Mouse (Mus musculus) brain, embryonic 14.5 days (tissue): ENCODE data around the gene Klhl15.

Experiments
- CTCF ChIP-seq: fragments of 200-500 bp; IDR thresholded peaks from 2 replicates; pipeline ENCODE4 v1.5.1; 2012; ENCODE audit warnings: inconsistent platforms, mild to moderate bottlenecking, moderate library complexity, borderline replicate concordance; ENCODE audit not compliant: insufficient read depth, insufficient read length; ENCODE audit errors: extremely low read depth
- POLR2A ChIP-seq: fragments of 200-500 bp; IDR thresholded peaks from 2 replicates; pipeline ENCODE4 v1.6.1; 2012; ENCODE audit warnings: mild to moderate bottlenecking, inconsistent platforms, borderline replicate concordance; ENCODE audit not compliant: poor library complexity, insufficient read depth, insufficient read length, severe bottlenecking; ENCODE audit errors: extremely low read depth

DNA sequence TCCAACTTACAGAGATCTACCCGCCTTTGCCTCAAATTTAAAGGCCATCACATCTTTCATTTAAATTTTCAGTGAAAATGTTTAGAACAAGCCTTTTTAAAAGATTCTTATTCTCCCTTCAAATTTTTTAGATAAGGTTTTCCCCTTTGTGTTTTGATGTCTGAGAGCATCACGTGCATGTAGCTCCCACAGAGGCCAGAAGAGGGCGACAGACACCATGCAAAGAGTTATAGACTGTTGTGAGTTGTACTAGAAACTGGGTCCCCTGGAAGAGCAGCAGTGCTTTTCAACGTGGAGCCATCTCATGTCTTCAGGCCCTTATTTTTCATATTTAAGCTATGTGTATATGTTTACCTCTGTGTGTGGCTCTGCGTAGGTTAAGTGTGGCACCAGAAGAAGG, 36.6 kb upstream of the Klhl15 start:
- peak; percentile 46; the same call in 1 of the 2 replicates for TF ChIP-seq CTCF
- TF ChIP-seq POLR2A, result no peak
